Mouse (Mus musculus) cerebellum, postnatal 10 days (tissue): ENCODE data around the gene Mul1.

Experiments used
- DNase-seq, 2 experiments: peaks; one replicate each; pipeline ENCODE4 v3.0.0; 2021; ENCODE audit warnings: mixed read lengths in 2 of 2

Mul1 gene

DNA sequence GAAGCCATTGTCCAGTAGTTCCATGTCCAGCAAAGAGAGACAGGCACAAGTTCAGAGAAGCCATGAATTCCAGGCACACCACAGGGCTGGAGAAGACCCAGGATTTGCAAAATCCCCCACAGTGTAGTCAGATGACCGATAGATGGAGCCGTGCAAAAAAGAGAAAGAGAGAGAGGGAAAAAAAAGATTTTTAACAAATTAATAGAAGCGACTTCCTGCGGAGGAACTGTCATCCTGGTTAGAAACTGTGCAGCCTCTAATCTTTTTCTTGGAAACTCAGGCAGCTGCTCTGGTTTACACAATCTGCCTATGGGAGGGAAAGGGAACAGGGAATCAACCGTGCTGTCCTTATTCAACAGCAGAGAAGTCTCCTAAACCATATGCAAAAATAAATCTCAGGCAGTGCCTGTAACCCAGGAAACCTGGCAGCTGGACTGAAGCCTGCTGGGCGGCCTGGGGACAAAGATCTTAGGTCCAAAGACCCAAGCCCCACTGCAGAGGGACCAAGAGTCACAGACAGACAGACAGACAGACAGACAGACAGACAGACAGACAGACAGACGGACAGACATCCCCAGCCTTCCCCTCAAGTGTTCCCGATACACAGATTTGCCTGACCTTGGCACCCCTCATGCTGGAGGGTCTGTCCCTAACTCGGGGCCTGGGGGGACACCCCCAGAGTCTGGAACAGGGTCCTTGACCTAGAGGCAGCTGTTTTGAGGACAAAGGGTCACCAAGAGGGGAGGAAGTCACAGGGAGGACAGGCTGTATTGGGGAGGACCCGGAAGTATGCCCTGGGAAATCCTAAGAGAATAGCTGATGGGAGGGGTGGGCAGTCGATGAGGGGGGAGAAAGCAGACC, 28.7 kb downstream of the Mul1 start:
- DNase-seq, result peak; percentile 81 to 84

GRCm38 (mm10) chr4:138463832-138464487, 29.5 kb downstream of the Mul1 start:
- DNase-seq, result peak; percentile 86 to 88

GRCm38 (mm10) chr4:138464667-138465353, 30.3 kb downstream of the Mul1 start:
- DNase-seq, result peak; percentile 79 to 91

GRCm38 (mm10) chr4:138465446-138465845, 31.0 kb downstream of the Mul1 start:
- DNase-seq, result no peak

- DNase-seq, result no peak
Observed at GRCm38 (mm10) chr4:138466690-138467089, 32.2 kb downstream of the Mul1 start.

GRCm38 (mm10) chr4:138467451-138467850, 33.0 kb downstream of the Mul1 start:
- DNase-seq, result no peak

DNA sequence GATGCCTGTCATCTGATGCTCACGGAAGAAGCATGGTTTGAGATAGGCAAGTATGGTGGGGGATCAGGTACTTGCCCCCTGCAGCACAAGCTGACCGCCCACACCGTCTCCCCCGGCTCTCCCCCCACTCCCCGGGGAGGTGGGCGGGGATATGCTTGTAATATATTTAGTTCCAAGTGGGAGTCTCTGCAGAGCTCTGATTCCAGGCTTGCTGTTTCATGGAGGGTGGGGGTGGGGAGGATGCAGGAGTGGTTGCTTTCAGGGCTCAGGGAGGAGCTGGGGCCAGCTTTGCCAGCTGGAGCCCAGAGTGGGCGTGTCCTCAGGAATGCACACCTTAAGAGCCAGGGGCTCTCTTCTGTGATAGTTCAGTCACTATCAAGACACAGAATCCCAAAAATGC, 34.6 kb downstream of the Mul1 start:
- no peak for DNase-seq

- peak; percentile 83 to 84 for DNase-seq
Observed at GRCm38 (mm10) chr4:138471241-138471640, 36.8 kb downstream of the Mul1 start.

- DNase-seq, result no peak
Observed at GRCm38 (mm10) chr4:138479595-138479994, 45.1 kb downstream of the Mul1 start.

- DNase-seq, result no peak
Observed at GRCm38 (mm10) chr4:138480962-138481361, 46.5 kb downstream of the Mul1 start.

DNA sequence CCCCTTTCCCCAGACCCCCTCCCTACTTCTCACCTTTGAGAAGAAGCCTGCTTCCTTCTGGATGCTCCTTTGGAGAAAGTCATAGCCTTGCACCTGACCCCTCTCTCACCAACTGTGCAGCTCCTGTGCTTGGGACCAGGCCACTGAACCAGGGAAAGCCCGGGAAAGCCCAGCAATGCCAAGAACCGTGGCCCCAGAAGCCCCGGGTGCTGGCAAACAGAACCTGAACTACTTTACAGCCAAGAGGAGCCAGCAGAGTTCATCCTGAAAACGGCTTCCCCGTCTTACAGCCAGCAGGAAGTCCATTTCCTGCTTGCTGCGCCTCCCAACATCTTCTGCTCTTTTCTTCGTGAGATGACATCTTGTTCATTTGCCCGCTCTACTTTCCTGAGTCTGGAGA, 48.2 kb downstream of the Mul1 start:
- DNase-seq, result peak; percentile 64 to 78

DNA sequence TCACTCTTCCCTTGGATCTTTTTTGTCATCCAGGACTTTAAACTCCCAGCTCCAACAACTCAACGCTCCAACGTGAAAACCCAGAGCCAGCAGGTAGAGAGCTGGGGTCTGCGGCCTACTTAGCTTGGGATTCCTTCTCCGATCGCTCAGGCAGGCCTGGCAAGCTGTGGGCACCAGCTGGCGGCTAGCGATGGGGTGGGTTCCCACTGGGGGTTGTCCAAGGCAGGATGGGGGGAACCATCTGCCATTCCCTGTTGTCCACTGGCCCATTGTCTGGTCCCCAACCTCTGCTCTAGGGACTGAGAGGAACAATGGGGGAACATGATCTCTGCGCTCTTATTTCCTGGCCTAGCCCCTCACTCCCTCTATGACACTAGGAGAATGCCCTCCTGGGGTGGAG, 53.8 kb downstream of the Mul1 start:
- peak; percentile 78 to 88 for DNase-seq

DNA sequence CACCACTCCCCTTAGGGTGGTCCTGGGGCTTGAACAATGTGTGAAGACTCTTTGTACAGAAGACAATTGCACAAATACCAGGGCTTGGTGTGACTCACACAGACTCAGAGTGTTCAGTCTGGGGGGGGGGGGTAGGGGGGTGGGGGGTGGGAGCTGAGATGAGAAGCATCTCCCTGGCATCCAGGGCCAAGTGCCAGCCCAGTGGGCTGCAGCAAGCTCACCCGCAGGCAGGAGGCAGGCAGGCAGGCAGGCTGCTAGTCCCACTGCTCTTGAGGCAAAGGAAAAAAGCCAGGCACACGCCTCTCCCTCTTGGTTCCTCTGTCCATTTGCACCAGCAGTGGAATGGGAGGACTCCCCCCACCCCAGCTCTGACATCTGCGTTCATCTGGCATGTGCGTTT, 56.6 kb downstream of the Mul1 start:
- peak; percentile 43 to 67 for DNase-seq
